Mouse (Mus musculus): ENCODE data around the gene Lrrc20.
A peak's percentile ranks its signal among the peaks of the same experiment; 100 is the strongest.

The Lrrc20 gene

DNA sequence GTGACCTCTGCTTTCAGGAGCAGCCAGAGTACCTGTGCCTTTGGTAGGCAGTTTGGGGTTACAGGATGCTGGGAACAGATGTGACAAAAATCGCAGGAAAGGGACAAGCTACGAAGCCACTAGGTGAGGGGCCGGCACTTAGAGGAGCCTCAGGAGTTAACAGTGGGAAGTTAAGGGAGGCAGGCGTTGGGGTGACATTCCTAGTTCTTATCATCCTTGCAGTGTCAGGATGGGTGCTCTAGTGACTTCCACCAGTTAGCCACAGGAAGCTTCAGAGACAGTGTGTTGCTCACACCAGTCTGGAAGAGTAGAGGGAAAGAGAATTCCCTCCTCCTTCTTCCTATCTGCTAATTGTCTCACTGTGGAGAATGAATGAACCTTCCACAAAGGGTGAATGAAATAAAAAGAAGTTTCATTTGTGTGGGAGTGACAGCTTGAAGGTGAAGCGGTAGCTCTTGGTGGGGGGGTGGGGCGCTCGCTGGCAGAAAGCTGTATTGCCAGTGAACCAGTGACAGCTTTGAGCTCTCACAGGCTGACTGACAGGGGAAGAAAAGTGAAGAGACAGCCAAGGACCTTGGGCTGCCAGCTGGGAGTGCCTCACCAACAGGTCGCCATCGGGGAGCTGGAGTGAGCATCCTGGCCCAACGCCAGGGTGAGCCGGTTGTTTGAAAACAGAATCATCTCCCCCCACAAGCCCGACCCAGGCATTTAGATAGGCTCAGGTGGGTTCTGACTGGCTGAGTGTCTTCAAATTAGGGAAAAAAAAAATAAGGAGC lies 41.9 kb downstream of the Lrrc20 start:
- no peak for DNase-seq (ENCODE audit: low spot score)

DNA sequence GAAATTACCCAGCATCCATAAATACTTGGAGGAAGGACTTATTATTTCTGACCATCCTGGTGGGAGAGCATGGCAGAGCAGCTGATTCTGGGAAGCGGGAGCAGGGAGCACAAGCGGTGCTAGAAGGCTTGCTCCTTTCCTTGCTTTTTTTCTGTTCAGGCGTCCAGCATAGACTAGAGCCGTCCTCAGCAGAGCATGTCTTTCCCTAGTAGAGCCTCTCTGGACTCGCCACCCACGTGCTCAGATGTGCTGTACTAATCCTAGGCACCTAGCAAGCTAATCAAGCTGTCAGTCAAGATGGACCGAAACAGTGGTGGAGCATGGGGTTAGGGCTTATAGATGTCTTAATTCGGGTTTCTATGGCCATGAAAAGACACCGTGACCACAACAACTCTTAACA lies 42.7 kb downstream of the Lrrc20 start:
- no peak for DNase-seq (ENCODE audit: low spot score)

DNA sequence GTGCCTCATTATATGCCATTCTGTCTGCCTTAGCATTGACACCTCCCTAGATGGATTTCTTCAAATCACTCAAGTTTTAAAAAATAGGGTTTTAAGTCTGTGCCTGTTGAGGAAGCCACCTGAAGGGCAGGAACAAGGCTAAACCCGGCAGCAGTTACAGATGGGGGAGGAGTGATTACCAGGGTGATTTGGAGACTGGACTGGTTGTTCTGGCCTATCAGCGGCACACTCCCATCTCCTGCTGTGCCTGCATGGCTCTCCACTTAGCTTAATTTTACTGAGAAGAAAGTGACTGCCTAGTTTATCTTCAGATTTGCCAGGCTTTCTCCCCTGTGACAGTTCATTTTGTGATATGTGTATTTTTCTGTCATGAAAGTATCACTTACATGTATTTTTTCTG lies 43.9 kb downstream of the Lrrc20 start:
- DNase-seq (ENCODE audit: low spot score), result no peak

DNA sequence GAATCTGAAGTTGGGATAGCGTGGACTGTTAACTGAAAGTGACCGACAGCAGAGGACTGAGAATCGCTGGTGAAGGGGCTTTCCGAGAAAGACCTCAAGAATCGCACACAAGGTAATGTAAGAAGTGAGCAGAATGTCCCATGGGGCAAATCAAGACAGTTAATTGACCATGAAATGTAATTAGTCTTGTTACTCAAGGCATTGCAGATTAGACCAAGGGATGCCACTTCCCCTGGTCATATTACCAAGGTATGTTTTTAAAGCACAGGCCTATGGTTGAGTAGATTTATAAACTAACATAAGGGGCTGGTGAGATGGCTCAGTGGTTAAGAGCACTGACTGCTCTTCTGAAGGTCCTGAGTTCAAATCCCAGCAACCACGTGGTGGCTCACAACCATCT lies 45.1 kb downstream of the Lrrc20 start:
- DNase-seq (ENCODE audit: low spot score), result no peak

DNA sequence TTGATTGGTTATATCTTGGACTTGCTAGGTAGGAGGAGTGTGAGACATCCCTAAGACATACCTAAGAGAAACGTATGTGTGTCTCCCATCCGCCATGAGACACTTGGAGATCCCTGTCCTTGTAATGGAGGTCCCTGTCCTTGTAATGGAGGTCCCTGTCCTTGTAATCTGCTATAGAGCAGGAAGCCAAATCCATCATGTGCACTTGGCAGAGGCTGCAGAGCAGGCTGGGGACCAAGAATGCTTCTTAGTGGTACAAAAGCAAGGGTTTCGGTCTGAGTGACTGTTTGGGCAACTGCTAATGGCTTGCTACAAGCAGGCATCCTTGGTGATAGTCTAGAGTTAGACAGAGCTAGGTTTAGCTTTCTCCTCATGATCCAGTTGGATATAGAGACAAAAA lies 55.3 kb downstream of the Lrrc20 start:
- no peak for DNase-seq (ENCODE audit: low spot score)

DNA sequence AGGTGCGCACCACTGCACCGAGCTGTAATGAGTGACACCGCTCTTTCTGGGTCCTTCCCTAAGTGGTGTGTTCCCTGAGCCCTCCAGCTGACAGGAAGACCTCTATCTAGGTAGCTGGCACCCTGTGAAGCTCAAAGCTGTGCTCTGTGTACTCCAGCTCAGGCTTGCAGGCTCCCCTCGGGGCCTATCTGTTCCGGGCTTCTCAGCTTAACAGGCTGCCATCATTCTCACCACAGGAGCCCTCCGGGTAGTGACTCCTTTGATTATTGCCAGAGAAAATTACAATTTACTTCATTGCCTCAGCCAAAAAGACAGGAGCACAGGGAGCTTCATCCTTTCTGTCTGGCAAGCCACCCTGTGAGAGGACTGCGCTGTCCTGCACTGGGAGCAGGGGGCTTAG lies 57.7 kb downstream of the Lrrc20 start:
- no peak for DNase-seq (ENCODE audit: low spot score)

DNA sequence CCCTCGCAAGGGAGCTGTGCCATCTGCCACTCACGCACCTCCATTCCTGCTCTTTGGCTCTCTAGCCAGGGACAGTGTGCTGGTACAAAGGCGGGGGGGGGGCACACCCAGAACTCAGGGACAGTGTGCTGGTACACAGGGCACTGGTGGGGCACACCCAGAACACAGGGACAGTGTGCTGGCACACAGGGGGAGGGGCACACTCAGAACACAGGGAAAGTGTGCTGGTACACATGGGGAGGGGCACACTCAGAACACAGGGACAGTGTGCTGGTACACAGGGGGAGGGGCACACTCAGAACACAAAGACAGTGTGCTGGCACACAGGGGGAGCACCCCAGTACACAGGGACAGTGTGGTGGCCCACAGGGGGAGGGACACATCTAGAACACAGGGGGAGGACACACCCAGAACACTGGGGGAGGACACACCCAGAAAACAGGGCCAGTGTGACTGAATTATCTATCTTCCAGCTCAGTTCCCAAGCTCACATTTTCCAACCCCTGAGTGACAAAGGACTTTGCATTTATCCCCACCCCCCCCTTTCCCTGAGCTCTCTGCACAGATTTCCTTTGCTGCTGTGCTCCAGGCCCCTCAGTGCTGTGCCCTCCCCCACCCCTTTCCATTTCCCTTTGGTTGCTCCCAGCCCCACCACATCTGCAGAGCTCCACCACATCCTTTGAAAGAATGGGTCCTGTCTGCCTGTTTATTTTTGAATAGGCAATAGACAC lies 58.9 kb downstream of the Lrrc20 start:
- no peak for DNase-seq (ENCODE audit: low spot score)

DNA sequence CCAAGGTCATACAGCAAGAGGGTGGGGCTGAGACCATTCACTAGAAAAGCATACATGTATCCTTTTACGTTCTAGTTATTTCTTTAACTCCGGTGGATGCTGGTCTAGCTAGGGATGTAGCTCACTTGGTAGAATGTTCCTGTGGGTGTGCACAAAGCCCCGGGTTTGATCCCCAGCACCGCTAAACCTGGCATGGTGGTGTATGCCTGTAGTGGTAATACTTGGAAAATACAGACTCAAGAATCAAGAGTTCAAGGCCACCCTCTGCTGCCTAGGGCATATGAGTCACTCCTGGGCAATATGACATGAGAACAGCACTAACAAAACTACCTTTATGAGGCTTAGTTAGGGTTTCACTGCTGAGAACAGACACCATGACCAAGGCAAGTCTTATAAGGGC lies 59.8 kb downstream of the Lrrc20 start:
- no peak for DNase-seq (ENCODE audit: low spot score)

DNA sequence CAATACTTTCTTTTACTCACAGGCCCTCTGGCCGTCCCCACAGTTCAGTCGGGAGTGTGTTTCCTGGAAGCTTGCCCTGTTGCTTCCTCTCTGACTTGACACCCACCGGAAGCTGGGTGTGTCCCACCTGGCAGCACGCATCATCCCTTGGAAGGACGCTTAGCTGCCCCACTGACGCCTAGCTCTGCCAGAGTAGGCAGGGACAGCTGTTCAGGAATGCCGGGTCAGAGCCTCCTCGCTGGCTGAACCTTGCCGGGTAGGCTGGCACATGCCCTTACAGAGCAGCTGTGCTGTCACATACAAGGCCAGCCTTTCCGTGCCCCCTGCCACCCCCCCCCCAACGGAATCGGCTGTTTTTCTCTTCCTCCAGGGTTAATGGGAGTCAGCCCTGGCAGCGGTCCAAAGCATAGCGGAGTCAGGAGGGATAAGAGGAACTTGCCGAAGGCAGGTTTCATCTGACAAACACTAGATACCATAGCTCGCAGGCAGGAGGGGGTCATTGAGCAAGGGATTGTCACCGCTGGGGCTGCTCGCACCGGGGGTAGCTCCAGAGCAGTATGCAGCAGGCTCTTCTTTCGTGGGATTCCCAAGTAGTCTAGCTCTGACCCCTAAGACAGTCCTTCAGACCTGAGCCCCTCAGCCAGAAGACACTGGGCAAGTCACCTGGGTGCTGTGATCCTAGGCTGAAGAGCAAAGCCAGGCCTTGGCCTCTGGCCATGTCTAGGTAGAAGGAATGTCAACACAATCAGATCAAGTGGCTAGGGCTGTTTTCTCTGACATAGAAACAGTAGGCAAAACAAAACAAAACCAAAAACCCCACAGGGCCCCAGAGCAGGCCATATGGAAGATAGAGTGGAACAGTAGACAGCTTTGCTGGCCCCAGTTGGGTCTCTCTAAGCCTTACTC lies 60.8 kb downstream of the Lrrc20 start:
- peak; percentile 71 for DNase-seq (ENCODE audit: low spot score)

DNA sequence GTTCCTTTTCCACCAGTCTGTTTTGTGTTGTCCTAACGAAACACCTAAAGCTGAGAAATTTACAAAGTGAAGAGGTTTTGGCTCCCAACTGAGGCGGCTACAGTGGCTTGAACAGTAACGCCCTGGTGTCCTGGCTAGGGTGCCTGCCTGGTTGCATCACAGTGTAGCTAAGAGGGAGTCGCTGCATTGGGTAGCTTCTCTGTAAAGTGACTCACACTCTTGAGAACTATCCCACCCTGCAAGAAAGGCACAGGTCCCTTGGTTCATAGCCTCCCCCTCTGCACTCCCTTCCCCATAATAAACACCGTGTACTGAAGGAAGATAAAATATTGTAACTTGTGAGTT lies 61.4 kb downstream of the Lrrc20 start:
- DNase-seq (ENCODE audit: low spot score), result peak; percentile 22

DNA sequence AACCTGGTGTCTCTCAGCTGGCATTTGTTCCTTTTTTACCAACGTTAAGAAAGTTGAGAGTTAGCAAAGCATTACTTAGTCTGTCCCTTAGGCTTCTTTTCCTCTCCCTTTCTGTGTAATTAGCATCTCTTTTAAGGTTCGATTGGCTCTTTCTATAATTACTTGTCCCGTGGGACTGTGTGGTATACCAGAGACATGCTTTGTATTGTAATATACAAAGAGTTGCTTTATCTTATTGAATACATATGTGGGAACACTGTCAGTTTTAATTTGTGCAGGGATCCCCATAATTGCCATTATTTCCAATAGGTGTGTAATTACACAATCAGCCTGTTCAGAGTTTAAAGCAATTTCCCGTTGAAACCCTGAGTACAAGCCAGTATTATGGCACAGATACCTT lies 62.8 kb downstream of the Lrrc20 start:
- no peak for DNase-seq (ENCODE audit: low spot score)

DNA sequence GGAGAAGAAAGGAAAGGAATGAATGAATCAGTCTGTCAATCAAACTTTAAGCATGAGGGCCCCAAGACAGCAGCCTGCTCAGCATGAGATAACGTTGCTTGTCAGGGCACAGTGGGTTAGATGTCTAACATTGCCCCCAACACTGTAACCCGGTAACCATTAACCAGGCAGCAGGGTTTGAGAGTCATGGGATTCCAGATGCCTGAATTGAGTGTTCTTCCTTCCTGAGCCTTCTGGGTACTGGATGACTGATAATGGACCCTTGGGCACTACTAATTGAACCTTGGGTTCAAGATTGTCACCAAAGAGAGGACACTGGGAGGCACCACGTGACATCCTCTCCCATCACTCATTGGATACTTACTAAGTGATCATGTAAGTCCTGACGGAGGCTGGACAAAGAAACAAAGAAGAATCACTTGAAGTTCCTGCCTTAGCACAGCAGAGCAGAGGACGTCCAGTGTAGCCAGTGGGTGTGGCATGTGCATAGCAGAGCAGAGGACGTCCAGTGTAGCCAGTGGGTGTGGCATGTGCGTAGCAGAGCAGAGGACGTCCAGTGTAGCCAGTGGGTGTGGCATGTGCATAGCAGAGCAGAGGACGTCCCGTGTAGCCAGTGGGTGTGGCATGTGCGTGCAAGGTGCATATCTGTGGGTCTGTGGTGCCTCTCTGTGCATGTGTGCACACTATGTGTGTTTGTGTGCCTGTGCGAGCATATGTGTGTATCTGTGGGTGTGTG lies 68.7 kb downstream of the Lrrc20 start:
- DNase-seq (ENCODE audit: low spot score), result peak; percentile 11

DNA sequence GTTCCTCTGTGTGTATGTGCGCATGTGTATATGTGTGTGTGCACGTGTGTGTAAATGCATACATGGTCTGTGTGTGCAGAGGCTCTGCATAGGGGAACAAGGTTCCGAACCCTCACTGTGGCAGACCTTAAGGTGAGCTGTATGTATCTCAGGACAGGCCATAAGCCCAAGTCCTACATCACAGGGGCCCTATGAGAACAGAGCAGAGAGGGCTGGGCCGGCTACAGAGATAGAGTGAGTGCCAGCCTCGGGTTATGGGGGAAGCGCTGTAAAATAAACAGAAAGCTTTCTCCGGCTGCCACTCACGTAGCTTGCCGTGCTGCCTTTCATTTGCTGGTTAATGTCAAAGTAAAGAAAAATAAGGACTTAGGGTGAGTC lies 69.3 kb downstream of the Lrrc20 start:
- no peak for DNase-seq (ENCODE audit: low spot score)

DNA sequence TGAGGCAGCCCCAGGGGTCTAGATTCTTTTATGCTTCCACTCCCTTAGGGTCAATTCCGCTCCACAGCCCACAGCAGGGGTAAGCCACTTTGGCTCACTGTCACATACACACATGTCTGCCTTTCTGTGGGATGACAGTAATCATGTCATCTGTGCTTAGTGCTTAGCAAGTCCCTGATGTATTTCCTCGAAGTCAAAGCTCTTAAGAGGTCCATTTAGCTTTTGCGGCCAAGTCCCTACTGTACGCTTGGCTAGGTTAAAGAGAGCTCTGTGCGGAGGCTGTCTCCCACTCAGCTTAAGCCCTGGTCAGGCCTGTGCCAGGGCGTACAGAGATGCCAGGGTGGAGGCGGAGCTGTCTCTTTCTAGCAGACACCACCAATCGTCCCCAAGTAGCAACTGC lies 74.5 kb downstream of the Lrrc20 start:
- DNase-seq (ENCODE audit: low spot score), result no peak

DNA sequence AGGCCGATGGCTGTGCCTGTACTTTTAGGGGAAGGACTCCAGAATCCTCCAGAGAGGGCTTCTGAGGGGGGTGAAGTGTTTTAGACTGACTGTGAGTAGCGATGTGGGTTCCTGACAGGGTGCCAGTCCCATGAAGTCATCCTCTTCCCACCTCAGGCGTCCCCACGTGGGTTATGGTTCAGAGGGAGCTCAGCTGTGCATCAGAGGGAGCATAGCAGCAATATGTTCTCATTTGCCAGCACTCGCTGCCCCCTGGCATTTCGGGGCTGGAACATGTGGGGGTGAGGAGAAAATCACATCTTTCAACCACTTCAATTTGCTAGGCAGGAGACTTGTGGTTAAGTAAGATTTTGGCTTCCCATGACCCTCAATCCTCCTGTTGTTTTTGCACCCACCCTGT lies 79.6 kb downstream of the Lrrc20 start:
- DNase-seq (ENCODE audit: low spot score), result no peak

DNA sequence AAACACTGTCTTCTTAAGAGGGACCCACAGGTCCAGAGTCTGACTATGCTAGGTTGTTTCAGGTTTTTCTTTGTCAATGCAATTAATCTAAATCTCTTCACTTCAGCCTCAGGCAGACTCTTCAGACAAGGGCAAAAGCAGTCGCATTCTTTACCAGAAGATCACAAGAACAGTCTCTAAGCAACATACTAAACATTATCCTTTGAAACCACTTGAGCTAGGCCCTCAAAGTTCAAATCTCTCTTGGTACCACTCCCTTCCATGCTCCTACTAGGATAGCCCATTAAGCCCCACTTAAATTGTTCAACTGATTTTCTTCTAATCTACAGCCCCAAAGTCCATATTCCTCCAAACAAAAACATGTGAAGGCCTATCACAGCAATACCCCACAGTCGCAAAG lies 83.0 kb downstream of the Lrrc20 start:
- DNase-seq (ENCODE audit: low spot score), result no peak

DNA sequence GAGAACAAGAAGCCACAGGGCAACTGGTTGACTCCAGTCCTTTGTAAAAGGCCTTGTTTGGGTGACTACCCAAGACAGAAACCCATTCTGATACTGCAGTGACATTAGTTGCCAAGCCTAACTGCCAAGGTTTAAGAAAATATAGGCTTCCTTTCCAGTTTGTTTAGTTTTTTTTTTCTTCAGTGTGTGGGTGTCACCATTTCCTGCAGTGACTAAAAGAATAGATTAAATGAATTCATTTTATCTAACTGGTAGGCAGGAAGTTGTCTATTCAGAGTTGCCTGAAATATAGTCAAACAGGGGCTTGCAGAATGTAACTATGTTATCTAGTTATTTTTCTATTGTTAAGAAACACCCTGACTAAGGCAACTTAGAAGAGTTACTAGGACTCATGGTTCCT lies 83.9 kb downstream of the Lrrc20 start:
- no peak for DNase-seq (ENCODE audit: low spot score)

DNA sequence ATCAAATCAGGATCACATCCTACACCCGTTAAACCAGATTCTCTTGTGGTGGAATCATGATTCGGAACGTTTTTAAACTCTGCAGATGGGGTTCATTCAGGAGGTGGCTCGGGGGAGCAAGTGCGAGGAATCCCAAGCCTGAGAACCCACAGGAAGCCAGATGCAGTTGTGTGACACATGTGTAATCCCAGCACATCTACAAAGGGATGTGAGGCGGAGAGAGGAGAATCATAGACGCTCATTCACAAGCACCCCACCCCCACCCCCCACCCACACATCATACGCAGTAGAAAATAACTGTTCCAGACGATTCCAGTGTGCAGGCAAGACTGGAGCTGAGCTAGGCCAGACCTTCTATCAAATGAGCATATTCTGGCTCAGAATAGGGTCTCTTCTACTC lies 87.9 kb downstream of the Lrrc20 start:
- DNase-seq (ENCODE audit: low spot score), result no peak

DNA sequence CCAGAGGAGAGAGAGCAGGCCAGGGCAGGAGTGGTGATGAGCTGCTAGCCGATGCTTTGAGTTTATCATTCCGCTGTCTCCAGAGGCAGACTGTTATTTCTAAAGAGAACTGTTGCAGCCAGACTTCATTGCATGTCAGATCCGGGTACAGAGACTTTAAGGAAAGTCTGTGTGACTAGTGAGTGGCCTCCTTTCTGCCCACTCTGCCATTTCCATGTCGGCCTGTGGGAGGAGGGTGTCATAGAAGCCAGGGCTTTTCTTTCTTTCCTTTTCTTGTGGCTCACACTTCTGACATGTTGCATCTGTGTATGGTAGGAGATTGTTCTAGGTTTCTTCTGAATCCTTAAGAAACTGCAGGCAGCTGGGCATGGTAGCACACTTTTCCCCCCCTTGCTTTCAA lies 88.8 kb downstream of the Lrrc20 start:
- DNase-seq (ENCODE audit: low spot score), result no peak

DNA sequence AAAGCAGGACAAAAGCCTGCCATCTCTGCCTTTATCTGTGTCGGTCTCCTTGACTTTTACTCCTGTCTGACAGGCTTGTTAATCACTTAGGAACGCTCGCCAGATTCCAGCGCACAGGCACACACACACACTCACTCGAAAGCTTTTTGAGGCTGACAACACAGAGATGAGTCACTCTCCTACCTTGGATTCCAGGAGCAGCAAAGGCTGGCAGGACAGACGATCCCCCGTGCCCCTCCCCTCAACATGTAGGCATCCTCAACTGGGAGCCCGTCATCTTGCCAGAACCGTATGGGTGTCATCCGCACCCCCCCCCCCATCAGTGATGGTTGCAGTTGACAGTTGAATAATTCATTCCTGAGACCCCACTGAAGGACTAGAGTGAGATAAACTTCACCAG lies 94.6 kb downstream of the Lrrc20 start:
- no peak for DNase-seq (ENCODE audit: low spot score)

DNA sequence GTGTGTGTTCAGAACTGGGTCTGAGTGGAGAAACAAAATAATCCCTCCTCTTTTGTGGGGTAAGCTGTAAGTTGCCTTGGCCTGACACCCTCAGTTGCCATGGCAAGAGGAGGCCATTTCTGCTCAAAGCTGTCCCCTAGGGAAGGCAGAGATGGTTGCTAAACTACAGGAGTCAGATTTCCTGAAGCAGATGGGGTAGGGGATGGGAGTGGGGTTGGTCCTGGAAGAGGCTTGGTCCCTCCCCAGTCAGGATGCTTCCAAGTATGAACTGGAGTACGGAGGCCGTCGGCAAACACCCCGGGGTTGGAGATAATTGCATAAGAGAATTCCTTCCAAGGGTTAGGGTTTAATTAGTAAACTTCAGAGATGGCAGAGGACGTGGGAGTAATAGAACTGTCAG lies 96.5 kb downstream of the Lrrc20 start:
- DNase-seq (ENCODE audit: low spot score), result no peak

DNA sequence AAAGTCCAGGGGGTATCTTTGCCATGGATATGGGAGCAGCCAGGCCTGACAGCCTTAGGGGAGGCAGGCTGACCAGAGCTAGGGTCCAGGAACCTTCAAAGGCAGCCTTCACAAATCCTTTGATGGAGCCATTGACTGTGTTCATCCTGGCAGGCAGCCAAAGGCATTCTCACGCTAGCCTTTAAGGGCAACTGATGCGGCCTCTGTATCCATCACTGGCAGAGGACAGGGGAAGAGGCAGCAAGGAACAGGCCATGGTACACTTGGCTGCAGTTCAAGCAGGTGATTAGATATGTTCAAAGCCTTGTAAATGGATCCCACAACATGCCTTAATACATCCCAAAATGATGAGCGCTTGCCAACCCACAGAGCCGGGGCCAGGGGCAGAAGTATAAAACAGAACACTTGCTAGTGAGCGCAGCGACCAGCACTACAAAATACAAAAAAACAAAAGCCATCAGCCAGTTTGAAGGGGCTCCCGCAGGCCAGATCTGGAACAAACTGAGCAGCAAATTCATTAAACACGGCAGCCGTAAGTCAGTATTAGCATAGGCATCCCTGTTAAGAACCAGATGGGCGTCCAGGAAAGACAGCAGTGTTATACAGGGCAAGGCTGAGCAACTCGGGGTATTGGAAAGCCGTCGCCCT lies 100.6 kb downstream of the Lrrc20 start:
- no peak for DNase-seq (ENCODE audit: low spot score)
